Mouse (Mus musculus) common myeloid progenitor, adult 5-6 weeks (primary cell): ENCODE results near the gene Lefty2. TPM values are rescaled to one million over a fixed set of nuclear protein-coding genes. Genes with fewer than 3 reads are reported as not detected.

Experiments
- ATAC-seq: replicated peaks from 2 replicates; pipeline ENCODE4 v1.8.0; 2016; ENCODE audit warnings: low read depth, mild to moderate bottlenecking, moderate TSS enrichment, inconsistent platforms; ENCODE audit not compliant: poor library complexity, severe bottlenecking
- total RNA-seq: library from RNA; stranded (forward); fragments of 200-1000, 187-1606 nt; gene quantifications from 2 replicates; pipeline ENCODE4 v1.2.3, GENCODE M21; 2017

Lefty2 gene
- total RNA-seq, 1 experiment from 2014 or later: not detected

DNA sequence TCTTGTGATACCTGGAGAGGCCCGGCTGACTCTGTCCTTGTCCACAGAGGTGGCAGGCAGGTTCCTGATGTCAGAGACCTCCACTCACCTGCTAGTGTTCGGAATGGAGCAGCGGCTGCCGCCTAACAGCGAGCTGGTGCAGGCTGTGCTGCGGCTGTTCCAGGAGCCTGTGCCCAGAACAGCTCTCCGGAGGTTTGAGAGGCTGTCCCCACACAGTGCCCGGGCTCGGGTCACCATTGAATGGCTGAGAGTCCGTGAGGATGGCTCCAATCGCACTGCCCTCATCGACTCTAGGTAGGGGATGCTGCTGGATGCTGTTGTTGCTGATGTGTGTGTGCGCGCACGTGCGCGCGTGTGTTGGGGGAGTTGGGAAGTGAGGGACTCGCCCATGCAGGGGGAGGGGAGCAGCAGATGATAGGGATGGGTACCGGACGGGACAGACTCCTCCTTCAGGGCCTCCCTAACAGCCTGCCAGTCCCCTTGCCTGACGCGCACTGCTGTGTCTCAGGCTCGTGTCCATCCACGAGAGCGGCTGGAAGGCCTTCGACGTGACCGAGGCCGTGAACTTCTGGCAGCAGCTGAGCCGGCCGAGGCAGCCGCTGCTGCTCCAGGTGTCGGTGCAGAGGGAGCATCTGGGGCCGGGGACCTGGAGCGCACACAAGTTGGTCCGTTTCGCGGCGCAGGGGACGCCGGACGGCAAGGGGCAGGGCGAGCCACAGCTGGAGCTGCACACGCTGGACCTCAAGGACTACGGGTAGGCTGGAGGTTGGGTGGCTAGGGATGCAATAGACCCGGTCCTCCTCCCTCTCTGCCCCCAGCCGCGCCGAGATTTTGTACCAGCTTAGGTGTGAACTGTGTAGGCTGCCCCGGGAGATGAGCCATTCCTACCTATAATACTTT is 1.4 kb downstream of the Lefty2 start:
- peak; percentile 20 for ATAC-seq

- ATAC-seq: 0 out of 2 replicates have a peak, but pooled peaks have one; percentile 13
These were observed 8.2 kb downstream of the Lefty2 start for GRCm38 (mm10) chr1:180901107-180901506.

DNA sequence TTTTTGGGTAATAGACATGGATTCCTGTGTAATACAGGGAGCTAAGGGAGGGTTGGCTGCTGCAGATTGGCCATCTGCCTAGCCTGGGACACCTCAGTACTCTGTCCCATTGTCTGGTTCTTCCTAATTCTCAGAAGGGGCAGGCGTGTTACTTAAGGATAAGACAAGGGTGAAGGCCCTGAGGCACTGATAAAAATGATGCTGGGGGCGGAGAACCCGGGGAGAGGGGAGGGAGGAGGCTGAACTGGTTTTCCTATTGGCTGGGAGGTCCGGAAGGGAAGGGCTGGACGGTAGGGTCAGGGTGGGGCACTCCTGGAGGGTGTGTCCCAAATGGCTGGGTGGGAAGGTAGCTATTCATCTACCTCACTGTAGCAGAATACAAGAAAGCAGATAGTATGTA is 10.0 kb downstream of the Lefty2 start:
- peak; percentile 65 for ATAC-seq

GRCm38 (mm10) chr1:180903666-180904038 is 10.7 kb downstream of the Lefty2 start:
- ATAC-seq: peak; percentile 2

DNA sequence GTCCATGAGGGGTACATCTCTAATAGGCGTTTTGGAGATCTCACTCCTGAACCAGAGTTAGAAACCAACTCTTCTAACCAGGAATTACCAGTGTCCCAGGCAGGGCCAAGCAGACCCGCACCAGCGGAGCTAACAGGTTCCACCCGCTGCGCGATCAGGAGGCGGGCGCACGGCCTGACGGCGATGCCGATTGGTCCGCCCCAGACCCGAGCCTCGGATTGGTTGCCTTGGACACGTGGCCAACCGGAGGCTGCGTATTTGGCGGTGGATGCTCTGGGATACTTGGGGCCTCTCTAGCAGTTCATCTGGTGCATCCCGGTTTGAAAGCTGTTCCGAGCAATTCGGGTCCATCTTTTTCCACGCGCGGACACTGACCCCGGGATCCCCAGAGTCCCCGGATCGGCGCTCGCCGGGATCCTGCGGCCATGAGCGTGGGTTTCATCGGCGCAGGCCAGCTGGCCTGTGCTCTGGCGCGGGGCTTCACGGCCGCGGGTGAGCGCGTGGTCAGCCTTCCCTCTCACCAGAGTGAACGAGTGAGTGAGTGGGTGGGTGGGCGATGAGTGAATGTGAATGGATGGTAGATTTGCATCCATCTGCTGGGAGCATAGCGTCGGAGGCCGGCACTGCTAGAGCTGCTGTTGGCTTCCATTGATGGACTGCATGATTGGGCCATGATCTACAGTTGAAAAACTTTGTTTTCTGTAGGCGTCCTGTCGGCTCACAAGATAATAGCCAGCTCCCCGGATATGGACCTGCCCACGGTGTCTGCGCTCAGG is 11.3 kb downstream of the Lefty2 start, which contains the start of gene Pycr2:
TSS of gene Pycr2 (plus strand) at position 255 of the 776 bp plus-strand sequence.
- peak; percentile 88 for ATAC-seq

DNA sequence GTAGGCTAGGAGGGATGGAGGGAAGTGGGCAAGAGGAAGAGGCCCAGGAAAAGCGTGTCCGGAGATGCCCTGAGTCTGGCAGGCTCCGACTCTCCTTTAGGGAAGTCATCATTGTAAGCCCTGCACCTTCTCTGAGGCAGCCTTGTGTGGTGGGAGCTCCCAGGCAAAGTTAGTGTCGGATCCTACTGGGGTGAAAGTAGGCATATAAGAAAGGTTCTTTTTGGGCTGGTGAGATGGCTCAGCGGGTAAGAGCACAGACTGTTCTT is 11.8 kb downstream of the Lefty2 start:
- peak; percentile 28; the same call in 1 of the 2 replicates for ATAC-seq

- no peak for ATAC-seq
These were observed 12.4 kb downstream of the Lefty2 start for GRCm38 (mm10) chr1:180905307-180905706.

GRCm38 (mm10) chr1:180905876-180906275 is 13.0 kb downstream of the Lefty2 start:
- no peak for ATAC-seq

DNA sequence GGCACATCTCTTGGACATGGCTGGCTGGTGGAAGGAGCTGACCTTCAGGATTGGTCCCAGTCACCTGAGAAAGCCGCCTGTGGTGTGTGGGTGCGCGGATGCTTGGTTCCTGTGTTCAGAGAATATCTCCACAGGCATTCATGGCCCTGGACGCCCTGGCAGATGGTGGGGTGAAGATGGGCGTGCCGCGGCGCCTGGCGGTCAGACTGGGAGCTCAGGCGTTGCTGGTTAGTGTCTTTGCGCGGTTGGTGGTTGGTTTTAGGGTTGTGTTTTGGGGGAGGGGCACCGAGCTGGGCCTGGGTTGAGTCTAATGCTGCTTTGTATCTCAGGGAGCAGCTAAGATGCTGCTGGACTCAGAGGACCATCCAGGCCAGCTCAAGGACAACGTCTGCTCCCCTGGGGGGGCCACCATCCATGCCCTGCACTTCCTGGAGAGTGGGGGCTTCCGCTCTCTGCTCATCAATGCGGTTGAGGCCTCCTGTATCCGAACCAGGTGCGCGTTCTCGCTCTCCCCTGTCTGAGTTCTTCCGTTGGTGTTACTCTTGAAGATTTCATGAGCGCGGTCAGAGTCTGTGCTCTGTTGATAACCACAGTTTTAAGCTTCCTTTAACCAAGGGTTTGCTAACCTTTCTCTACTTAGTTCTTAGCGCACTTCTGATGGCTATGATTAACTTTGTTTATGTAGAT is 13.7 kb downstream of the Lefty2 start:
- ATAC-seq: no peak

GRCm38 (mm10) chr1:180911138-180911537 is 18.2 kb downstream of the Lefty2 start:
- 0 out of 2 replicates have a peak, but pooled peaks have one; percentile 40 for ATAC-seq

DNA sequence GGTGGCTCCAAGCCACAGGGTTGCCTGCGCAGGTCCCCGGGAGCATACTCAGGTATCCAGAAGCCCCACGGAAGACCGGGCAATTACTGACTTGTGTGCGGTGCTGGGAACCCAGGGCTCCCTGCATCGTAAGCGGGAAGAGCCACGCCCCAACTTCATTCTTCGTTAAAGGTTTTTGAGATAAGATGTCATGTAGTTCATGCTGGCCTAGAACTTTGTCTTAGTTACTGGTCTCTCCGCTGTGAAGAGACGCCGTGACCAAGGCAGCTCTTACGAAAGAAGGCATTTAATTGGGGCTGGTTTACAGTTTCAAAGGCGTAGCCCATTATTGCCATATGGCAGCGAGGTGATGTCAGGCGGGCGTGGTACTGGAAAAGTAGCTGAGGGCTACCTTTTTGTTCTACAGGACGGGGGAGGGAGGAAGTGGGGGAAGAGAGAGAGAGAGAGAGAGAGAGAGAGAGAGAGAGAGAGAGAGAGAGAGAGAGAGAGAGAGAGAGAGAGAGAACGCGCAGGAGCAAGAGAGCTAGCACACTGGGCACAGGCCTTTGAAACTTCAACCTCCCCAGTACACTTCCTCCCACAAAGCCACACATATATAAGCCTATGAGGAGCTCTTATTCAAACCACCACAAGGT is 18.9 kb downstream of the Lefty2 start:
- peak; percentile 69 for ATAC-seq

- peak; percentile 39; the same call in 1 of the 2 replicates for ATAC-seq
These were observed 19.9 kb downstream of the Lefty2 start for GRCm38 (mm10) chr1:180912792-180913191.

DNA sequence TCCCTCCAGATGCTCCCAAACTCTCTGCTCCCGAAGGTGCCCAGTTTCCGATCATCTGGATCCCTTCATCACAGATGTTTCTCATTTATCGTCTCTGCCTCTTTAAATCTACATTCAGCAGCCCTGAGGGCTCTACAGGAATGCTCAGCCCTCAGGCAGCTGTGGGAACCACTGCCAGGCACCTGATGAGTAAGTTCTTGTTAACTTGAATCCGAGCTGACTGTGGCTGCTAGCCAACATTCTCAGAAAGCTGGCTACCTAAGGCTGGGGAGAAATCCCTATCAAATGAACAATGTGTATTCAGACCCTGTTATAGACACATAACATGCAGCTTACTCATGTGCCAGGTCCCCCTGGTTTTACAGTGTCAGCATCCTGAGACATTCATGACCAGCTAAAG is 20.9 kb downstream of the Lefty2 start:
- no peak for ATAC-seq

GRCm38 (mm10) chr1:180916425-180916824 is 23.5 kb downstream of the Lefty2 start:
- ATAC-seq: no peak

- no peak for ATAC-seq
These were observed 24.1 kb downstream of the Lefty2 start for GRCm38 (mm10) chr1:180917053-180917452.

DNA sequence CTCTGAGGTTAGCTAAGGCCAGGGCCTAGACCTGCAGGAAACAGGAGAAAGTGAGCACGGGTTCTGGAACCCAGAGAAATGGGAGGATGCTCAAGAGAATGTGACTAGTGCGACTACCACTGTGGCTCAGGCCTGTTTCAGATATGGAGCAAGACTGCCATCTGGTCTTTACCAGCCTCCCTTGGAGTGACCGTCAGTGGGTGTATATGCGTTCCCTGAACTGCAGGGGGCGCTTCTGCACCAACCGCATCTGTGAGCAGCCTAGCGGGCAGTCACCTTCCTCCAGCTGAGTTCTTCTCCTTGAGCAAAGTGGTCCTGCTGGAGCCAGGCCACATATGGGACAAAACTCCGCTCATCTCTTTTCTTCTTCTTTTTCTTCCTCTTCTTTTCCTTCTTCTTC is 26.8 kb downstream of the Lefty2 start:
- peak; percentile 46 for ATAC-seq

DNA sequence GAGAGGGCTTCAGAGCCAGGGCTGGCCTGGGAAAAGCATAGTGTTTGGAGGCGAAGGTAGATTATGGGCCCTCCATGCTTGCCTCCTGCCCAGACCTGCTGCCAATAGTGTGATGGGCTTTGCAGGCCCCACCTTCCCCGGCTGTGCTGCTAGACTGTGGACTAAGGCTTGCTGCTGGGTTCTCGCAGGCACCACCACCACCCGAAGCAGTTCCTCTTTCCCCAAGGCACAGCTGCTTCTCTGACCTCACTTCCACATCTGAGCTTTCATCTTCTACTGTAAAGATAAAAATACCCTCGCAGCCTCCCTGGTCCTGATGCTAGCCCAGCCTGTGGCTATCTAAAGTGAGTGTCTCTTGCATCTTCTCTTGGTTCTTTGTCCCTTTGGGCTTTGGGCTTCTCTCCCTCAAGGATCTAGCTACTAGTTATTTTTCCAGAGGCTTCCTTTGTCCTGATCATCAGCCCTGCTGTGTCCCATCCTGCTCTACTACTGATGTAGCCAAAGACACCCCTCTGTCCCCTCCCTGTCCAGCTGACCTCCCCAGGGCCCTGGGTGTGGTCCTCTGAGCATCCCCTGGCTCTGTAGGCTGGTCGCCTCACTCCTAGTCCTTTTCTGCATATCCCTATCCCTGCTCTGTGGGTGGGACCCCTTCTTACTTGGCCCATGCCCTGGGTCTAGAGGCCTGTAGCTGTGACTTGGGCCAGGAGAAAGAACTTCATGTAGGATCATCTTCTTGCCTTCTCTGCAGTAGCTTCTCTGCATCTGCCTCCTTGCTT is 29.6 kb downstream of the Lefty2 start:
- ATAC-seq: peak; percentile 96

- no peak for ATAC-seq
These were observed 31.8 kb downstream of the Lefty2 start for GRCm38 (mm10) chr1:180924737-180925136.

GRCm38 (mm10) chr1:180926286-180926685 is 33.4 kb downstream of the Lefty2 start:
- ATAC-seq: no peak
